Mouse (Mus musculus): ENCODE measurements around the gene Trio. TPM values are rescaled to one million over a fixed set of nuclear protein-coding genes. Genes with fewer than 3 reads are reported as not detected.

Gene Trio
- polyA plus RNA-seq, 3 experiments from 2014 or later = 3.1 to 9.4 (median 9.0) TPM

- ATAC-seq = no peak
Observed at GRCm38 (mm10) chr15:27943486-27944195, 82.0 kb downstream of the Trio start.

GRCm38 (mm10) chr15:27942148-27942847, 83.3 kb downstream of the Trio start:
- ATAC-seq = no peak

GRCm38 (mm10) chr15:27941441-27941840, 84.2 kb downstream of the Trio start:
- ATAC-seq = no peak

- ATAC-seq = no peak
Observed at GRCm38 (mm10) chr15:27941020-27941419, 84.6 kb downstream of the Trio start.

GRCm38 (mm10) chr15:27940032-27940431, 85.6 kb downstream of the Trio start:
- no peak for ATAC-seq

GRCm38 (mm10) chr15:27938886-27939285, 86.8 kb downstream of the Trio start:
- no peak for ATAC-seq

- ATAC-seq = no peak
Observed at GRCm38 (mm10) chr15:27937861-27938833, 87.5 kb downstream of the Trio start.

GRCm38 (mm10) chr15:27937003-27937860, 88.4 kb downstream of the Trio start:
- peak; percentile 54 for ATAC-seq

- peak; percentile 19 for ATAC-seq
Observed at GRCm38 (mm10) chr15:27935772-27936746, 89.6 kb downstream of the Trio start.

- ATAC-seq = no peak
Observed at GRCm38 (mm10) chr15:27933270-27933669, 92.4 kb downstream of the Trio start.

GRCm38 (mm10) chr15:27931891-27932290, 93.8 kb downstream of the Trio start:
- no peak for ATAC-seq

- ATAC-seq = no peak
Observed at GRCm38 (mm10) chr15:27931459-27931858, 94.2 kb downstream of the Trio start.

GRCm38 (mm10) chr15:27927614-27928013, 98.0 kb downstream of the Trio start:
- no peak for ATAC-seq

GRCm38 (mm10) chr15:27926941-27927340, 98.7 kb downstream of the Trio start:
- peak; percentile 67 for ATAC-seq

GRCm38 (mm10) chr15:27926450-27926849, 99.2 kb downstream of the Trio start:
- peak; percentile 58 for ATAC-seq

GRCm38 (mm10) chr15:27925865-27926264, 99.8 kb downstream of the Trio start:
- peak; percentile 43 for ATAC-seq

GRCm38 (mm10) chr15:27925004-27925635, 100.5 kb downstream of the Trio start:
- no peak for ATAC-seq

- no peak for ATAC-seq
Observed at GRCm38 (mm10) chr15:27923987-27924341, 101.7 kb downstream of the Trio start.

- ATAC-seq = peak; percentile 75
Observed at GRCm38 (mm10) chr15:27923280-27923986, 102.2 kb downstream of the Trio start.

- no peak for ATAC-seq
Observed at GRCm38 (mm10) chr15:27920751-27921150, 104.9 kb downstream of the Trio start.
